Mouse (Mus musculus) liver, embryonic 15.5 days (tissue): ENCODE measurements around the gene Muc4. TPM values are rescaled to one million over a fixed set of nuclear protein-coding genes. Genes with fewer than 3 reads are reported as not detected.

Source experiments
- ATAC-seq: fragments of 200-750 bp; cut with Nextera tagmentation; 2 replicates; pipeline ENCODE4 v1.8.0; 2017; ENCODE audit warnings: moderate number of reproducible peaks, mild to moderate bottlenecking, moderate library complexity; ENCODE audit not compliant: insufficient read depth
- H3K27ac ChIP-seq: fragments of 300-500 bp; sonication (generic); replicated peaks from 2 replicates; pipeline ENCODE4 v1.5.1; 2015; ENCODE audit warnings: mild to moderate bottlenecking, inconsistent platforms
- H3K27me3 ChIP-seq: fragments of 300-500 bp; sonication (generic); 2 replicates; pipeline ENCODE4 v1.6.1; 2015; ENCODE audit warnings: mild to moderate bottlenecking, inconsistent platforms
- H3K36me3 ChIP-seq: fragments of 300-500 bp; sonication (generic); replicated peaks from 2 replicates; pipeline ENCODE4 v1.6.1; 2015; ENCODE audit warnings: moderate library complexity, mild to moderate bottlenecking, inconsistent platforms
- H3K4me1 ChIP-seq: fragments of 300-500 bp; sonication (generic); replicated peaks from 2 replicates; pipeline ENCODE4 v1.6.1; 2015; ENCODE audit warnings: inconsistent platforms
- H3K4me2 ChIP-seq: fragments of 300-500 bp; sonication (generic); 2 replicates; pipeline ENCODE4 v1.6.1; 2015; ENCODE audit warnings: moderate library complexity, mild to moderate bottlenecking, inconsistent platforms
- H3K4me3 ChIP-seq: fragments of 300-500 bp; sonication (generic); replicated peaks from 2 replicates; pipeline ENCODE4 v1.5.1; 2015; ENCODE audit warnings: mild to moderate bottlenecking, inconsistent platforms
- H3K9ac ChIP-seq: fragments of 300-500 bp; sonication (generic); 2 replicates; pipeline ENCODE4 v1.6.1; 2015; ENCODE audit warnings: moderate library complexity, mild to moderate bottlenecking, inconsistent platforms
- H3K9me3 ChIP-seq: fragments of 300-500 bp; sonication (generic); replicated peaks from 2 replicates; pipeline ENCODE4 v1.6.1; 2016; ENCODE audit warnings: inconsistent platforms
- whole genome bisulfite sequencing: fragments of 180-500 bp; shearing (Covaris S2); methylation state at CpG from one replicate; pipeline ENCODE4 v1.1.7; 2015; ENCODE audit warnings: mixed read lengths; ENCODE audit not compliant: insufficient replicate concordance; 5-methylcytosine and 5-hydroxymethylcytosine counted together
- polyA plus RNA-seq: library from polyadenylated mRNA; unstranded; fragments of >200 nt; fragmentation: Nextera tagmentation; extraction: Ambion mirVana; gene quantifications from 2 replicates; pipeline ENCODE4 v1.2.1, GENCODE M21; 2015

Muc4 gene
- polyA plus RNA-seq, 1 experiment from 2014 or later: 0.67 TPM

DNA sequence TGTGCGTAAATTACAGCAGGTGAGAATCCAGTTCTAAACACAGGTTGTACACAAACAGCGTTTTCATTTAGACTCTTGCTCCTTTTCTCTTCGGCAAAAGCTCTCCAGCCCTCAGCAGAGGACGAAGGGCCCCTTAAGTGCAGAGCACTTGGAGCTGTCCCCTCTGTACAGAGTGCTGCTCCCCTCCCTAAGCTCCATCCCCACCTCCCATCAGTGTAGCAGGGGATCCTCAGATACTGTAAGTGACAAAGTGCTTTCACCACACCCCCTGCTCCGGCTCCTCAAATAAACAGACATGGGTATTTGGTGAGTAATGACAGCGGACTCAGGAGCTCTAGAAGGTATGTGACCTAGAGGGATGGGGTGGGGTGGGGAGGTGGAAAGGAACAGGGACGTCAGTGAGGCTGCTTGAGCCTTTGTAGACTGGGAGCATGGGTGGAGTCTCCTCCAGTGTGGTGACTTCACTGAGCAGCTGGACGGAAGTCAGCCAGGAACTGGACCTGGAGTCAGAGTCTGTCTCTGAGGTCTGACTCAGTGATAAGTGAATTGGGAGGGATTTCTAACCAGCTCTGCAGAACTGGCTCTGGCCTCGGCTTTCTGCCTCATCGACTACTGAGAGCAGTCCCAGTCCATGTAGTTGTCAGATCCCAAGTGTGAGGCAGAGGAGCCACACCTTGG lies 86.2 kb downstream of the Muc4 start:
- 0 out of 2 replicates have a peak, but pooled peaks cover 8% of the 10 kb centered on the region for H3K4me1 ChIP-seq
- no peak overlapping the region for H3K9ac ChIP-seq
- H3K36me3 ChIP-seq: peaks cover 23% of the 10 kb centered on the region
- ATAC-seq: no peak
- no peaks in the 10 kb centered on the region for H3K9me3 ChIP-seq
- H3K27ac ChIP-seq: no peak overlapping the region
- H3K27me3 ChIP-seq: no peaks in the 10 kb centered on the region
- no peak overlapping the region for H3K4me3 ChIP-seq
- WGBS: 53% methylated on average over 10 of the region's 10 CpGs
- no peak overlapping the region for H3K4me2 ChIP-seq

DNA sequence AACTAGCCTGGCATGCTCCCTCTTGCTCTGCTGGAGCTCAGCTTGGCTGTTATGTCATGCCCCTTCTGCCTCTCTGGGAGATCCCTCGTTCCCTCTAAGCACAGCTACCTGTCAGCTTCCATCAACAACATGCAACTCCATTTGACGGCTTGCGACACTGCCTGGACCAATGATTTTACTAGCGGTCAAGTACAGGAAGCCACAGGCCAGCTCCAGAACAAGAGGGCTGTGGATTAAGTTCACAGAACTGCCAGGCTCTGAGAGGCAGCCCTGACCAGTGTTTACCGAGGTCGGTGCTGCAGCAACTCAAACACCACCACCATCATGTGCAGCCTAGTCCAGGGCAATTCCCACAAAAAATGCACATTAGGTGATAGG lies 86.8 kb downstream of the Muc4 start:
- H3K27ac ChIP-seq: no peak overlapping the region
- peaks cover 28% of the 10 kb centered on the region for H3K36me3 ChIP-seq
- H3K4me3 ChIP-seq: no peak overlapping the region
- no peaks in the 10 kb centered on the region for H3K9me3 ChIP-seq
- H3K27me3 ChIP-seq: no peaks in the 10 kb centered on the region
- H3K9ac ChIP-seq: no peak overlapping the region
- H3K4me1 ChIP-seq: 0 out of 2 replicates have a peak, but pooled peaks cover 8% of the 10 kb centered on the region
- no peak for ATAC-seq
- 32% methylated on average over 6 of the region's 6 CpGs for WGBS
- no peak overlapping the region for H3K4me2 ChIP-seq

DNA sequence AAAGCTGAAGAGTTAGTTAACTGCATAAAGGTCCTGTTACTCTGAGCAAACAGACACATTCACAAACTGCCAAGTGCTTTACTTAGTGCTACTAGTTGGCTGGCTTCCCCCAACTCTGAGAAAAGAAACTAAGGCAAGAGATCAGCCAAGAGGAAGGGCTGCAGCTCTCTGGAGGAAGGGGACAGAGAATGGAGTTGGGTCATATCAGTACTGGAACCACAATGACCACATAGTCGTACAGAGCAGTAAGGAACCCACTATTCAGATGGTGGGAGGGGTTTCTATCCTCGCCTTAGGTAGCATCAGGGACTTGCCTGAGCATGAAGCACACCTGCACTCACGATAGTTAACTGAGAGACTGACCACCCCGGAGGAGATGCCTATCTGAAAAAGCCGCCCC lies 87.2 kb downstream of the Muc4 start:
- Histone ChIP-seq H3K36me3 (peaks cover 31% of the 10 kb centered on the region), H3K4me3 (no peak overlapping the region), H3K27me3 (no peaks in the 10 kb centered on the region), H3K27ac (no peak overlapping the region), H3K9ac (no peak overlapping the region), H3K9me3 (no peaks in the 10 kb centered on the region), H3K4me2 (no peak overlapping the region), H3K4me1 (0 out of 2 replicates have a peak, but pooled peaks cover 8% of the 10 kb centered on the region)
- WGBS: 64% methylated on average over 5 of the region's 5 CpGs
- ATAC-seq: no peak

DNA sequence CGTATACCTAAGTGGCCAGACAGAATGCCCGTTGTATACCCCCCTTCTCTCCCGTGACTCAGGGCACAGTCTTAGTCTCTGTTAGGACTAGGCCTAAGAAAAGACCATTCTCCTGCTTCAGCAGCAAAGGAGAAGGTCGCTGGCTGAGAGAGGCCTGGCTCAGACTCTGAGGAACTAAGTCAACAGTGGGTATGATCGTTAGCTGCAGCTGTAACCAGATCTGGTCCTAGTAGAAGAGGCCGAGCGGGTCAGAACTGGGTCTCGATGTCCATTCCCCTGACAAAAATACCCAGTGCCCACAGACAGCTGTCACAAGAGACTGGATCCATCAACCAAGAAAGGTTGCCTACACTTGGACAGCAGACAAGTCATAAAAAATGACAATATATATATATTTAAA lies 87.8 kb downstream of the Muc4 start:
- Histone ChIP-seq H3K36me3 (peaks cover 31% of the 10 kb centered on the region), H3K9me3 (no peaks in the 10 kb centered on the region), H3K27ac (no peak overlapping the region), H3K4me3 (no peak overlapping the region), H3K27me3 (no peaks in the 10 kb centered on the region), H3K4me1 (0 out of 2 replicates have a peak, but pooled peaks cover 8% of the 10 kb centered on the region), H3K4me2 (no peak overlapping the region), H3K9ac (no peak overlapping the region)
- ATAC-seq: no peak
- 76% methylated on average over 8 of the region's 8 CpGs for WGBS

DNA sequence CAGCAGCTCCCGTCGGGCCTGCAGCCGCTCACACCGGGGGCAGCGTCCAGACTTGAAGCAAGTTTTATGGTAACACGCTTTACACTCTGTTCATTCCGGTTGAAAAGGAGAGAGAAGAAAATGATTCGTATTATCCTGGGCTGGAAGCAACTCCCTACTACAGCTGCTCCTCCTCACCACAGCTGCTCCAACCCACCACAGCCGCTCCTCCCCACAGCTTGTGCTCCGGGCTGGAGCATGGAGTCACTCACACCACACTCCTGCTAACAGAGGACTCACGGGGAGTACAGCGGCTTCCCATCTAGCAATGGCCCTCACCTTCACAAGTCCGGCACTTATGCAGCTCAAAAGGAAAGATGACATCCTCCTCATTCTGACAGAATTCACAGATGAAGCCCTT lies 88.4 kb downstream of the Muc4 start:
- ATAC-seq: no peak
- 80% methylated on average over 13 of the region's 13 CpGs for WGBS
- Histone ChIP-seq H3K4me3 (no peak overlapping the region), H3K36me3 (peaks cover 31% of the 10 kb centered on the region), H3K27me3 (no peaks in the 10 kb centered on the region), H3K9ac (no peak overlapping the region), H3K4me1 (0 out of 2 replicates have a peak, but pooled peaks cover 8% of the 10 kb centered on the region), H3K9me3 (no peaks in the 10 kb centered on the region), H3K4me2 (no peak overlapping the region), H3K27ac (no peak overlapping the region)

DNA sequence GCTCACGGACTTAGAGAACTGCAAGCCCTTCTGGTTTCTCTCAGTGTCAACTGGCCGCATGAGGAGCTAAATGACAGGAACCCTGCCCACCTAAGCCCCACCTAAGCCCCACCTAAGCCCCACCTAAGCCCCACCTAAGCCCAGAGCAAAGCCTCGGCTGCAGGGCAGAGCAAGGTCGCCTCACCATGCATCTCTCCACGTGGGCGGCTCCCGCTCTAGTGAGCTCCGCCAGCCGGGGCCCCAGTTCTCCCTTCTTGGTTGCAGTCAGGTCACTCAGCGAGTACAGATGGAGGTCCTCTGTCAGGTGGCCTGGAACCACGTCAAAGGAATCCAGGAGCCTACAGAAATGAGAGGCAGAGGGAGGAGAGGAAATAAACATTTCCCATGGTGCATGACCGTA lies 89.7 kb downstream of the Muc4 start:
- Histone ChIP-seq H3K9ac (no peak overlapping the region), H3K4me1 (0 out of 2 replicates have a peak, but pooled peaks cover 8% of the 10 kb centered on the region), H3K27ac (no peak overlapping the region), H3K4me3 (no peak overlapping the region), H3K9me3 (no peaks in the 10 kb centered on the region), H3K36me3 (peaks cover 31% of the 10 kb centered on the region), H3K4me2 (no peak overlapping the region), H3K27me3 (no peaks in the 10 kb centered on the region)
- WGBS: 65% methylated on average over 12 of the region's 12 CpGs
- ATAC-seq: no peak

DNA sequence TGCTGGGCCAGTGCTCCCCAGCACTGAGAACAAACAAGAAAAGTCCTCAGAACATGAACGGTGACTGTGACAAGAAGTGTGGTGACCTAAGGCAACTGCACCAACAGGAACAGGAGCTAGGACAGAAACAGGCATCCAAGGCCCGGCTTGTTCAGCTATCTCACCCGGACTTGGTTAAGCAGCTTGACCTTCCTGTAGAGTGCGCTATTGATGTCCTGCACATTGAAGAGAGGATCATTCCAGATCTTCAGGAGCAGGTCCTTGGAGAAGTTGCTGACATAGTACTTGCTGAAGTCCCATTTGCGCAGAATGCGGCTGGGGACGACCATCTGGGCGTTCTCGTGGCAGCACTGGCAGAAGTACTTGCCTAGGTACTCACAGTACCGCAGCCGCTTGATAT lies 90.8 kb downstream of the Muc4 start:
- H3K9me3 ChIP-seq: no peaks in the 10 kb centered on the region
- ATAC-seq: no peak
- no peak overlapping the region for H3K9ac ChIP-seq
- 0 out of 2 replicates have a peak, but pooled peaks cover 8% of the 10 kb centered on the region for H3K4me1 ChIP-seq
- 87% methylated on average over 11 of the region's 11 CpGs for WGBS
- no peak overlapping the region for H3K4me3 ChIP-seq
- no peak overlapping the region for H3K27ac ChIP-seq
- H3K4me2 ChIP-seq: no peak overlapping the region
- peaks cover 31% of the 10 kb centered on the region for H3K36me3 ChIP-seq
- H3K27me3 ChIP-seq: no peaks in the 10 kb centered on the region

DNA sequence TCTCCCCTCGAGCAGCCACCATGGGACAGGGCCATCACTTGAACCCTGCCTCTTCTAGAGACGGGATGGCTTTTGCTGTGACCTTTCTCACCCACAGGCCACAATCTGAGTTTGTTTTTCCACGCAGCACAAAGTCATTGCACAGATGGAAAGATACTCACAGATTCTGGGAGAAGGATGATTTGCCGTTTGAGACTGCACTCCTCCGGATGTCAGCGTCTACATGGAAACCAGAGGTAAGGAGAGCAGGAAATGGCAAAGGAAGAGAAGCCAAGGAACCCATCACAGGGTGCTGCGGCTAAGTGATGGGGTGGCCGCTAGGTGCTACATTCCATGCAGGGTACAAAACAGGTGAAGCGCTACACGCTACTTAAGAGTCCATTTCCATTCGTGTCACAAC lies 93.4 kb downstream of the Muc4 start:
- no peaks in the 10 kb centered on the region for H3K4me1 ChIP-seq
- peaks cover 27% of the 10 kb centered on the region for H3K36me3 ChIP-seq
- no peak overlapping the region for H3K4me2 ChIP-seq
- no peak overlapping the region for H3K9ac ChIP-seq
- no peaks in the 10 kb centered on the region for H3K27me3 ChIP-seq
- no peak overlapping the region for H3K4me3 ChIP-seq
- WGBS: 77% methylated on average over 11 of the region's 11 CpGs
- H3K27ac ChIP-seq: no peak overlapping the region
- ATAC-seq: no peak
- H3K9me3 ChIP-seq: no peaks in the 10 kb centered on the region

DNA sequence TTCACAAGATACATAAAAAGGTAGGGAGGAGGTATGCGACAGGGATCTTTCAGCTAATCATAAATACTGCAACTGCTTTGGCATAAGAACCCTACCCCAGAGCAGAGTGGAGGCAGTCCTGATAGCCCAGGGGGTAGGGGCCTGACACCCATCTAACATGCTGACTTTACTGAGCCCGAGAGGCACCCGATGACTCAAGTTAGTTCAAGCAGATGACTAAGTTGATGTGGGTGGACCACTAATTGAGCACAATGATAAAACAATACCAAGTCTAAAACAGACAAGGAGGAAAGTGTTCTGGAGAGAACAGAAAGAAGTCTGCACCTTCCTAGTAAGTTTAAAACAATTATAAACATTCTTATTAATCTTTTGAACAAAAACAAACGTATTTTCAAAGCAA lies 95.8 kb downstream of the Muc4 start:
- WGBS: 72% methylated on average over 4 of the region's 4 CpGs
- H3K4me2 ChIP-seq: no peak overlapping the region

More for the DNA sequence above, 95.8 kb downstream of the Muc4 start:
- Histone ChIP-seq H3K4me3 (no peak overlapping the region), H3K27ac (no peak overlapping the region), H3K27me3 (no peaks in the 10 kb centered on the region), H3K4me1 (no peaks in the 10 kb centered on the region), H3K36me3 (peaks cover 12% of the 10 kb centered on the region; the same call in 1 of the 2 replicates), H3K9me3 (no peaks in the 10 kb centered on the region), H3K9ac (no peak overlapping the region)
- no peak for ATAC-seq

Other genes starting within 250 kb of the Muc4 start
- 0.37 and 0.56 TPM in 2 replicates for gene Slc51a, start 248.0 kb upstream of the Muc4 start, polyA plus RNA-seq
- not detected in 2 replicates for gene Zdhhc19, start 239.6 kb upstream of the Muc4 start, polyA plus RNA-seq
- 285 and 299 TPM in 2 replicates for gene Tfrc, start 127.0 kb upstream of the Muc4 start, polyA plus RNA-seq
- gene Tnk2, start 92.0 kb upstream of the Muc4 start, polyA plus RNA-seq: 4.5 and 4.7 TPM in 2 replicates
- gene Muc20, start 61.5 kb downstream of the Muc4 start, polyA plus RNA-seq: 0.10 TPM in 1 of 2 replicates, not detected in the other
- gene Smbd1, start 74.6 kb downstream of the Muc4 start, polyA plus RNA-seq: 0.18 TPM in 1 of 2 replicates, not detected in the other
- 21.0 and 26.8 TPM in 2 replicates for gene Fyttd1, start 141.6 kb downstream of the Muc4 start, polyA plus RNA-seq
- 5.0 and 5.8 TPM in 2 replicates for gene Rubcn, start 141.9 kb downstream of the Muc4 start, polyA plus RNA-seq
- gene Lrch3, start 178.2 kb downstream of the Muc4 start, polyA plus RNA-seq: 5.7 and 6.2 TPM in 2 replicates